7 mouse cellular contexts compared by ENCODE assay signal in genomic region chr13:74349566-74350434, GRCm38 (mm10). TPM values are rescaled to one million over a fixed set of nuclear protein-coding genes. Genes with fewer than 3 reads are reported as not detected.
DNase-seq lines count a peak whose midpoint lies in the region; ATAC-seq and TF ChIP-seq lines count a peak whose summit lies in the region.

TSS of gene Sdha (minus strand) at chr13:74350280.
TSS of gene Ccdc127 (plus strand) at chr13:74350309.

- peak; percentile 97 for ATAC-seq in intestine, postnatal 0 days
- peak; percentile 98 for ATAC-seq in midbrain, embryonic 12.5 days (ENCODE audit: low FRiP score, low read depth)

- H3K27ac ChIP-seq in intestine, postnatal 0 days (ENCODE audit: low read depth, low read length) = peak within 1 kb of the TSS; percentile 86
- peak within 1 kb of the TSS; percentile 69 for H3K27ac ChIP-seq in midbrain, embryonic 12.5 days (replicated peaks)
- H3K27ac ChIP-seq in small intestine, adult 2 months (ENCODE audit: insufficient read depth, low read depth, low read length) = peak within 1 kb of the TSS; percentile 96

- 0 out of 2 replicates have a peak, but pooled peaks cover 4% of the 10 kb centered on the region for H3K4me1 ChIP-seq in intestine, postnatal 0 days (replicated peaks; ENCODE audit: control insufficient read depth, insufficient read depth, low read length)
- H3K4me1 ChIP-seq in midbrain, embryonic 12.5 days = peaks cover 20% of the 10 kb centered on the region
- H3K4me1 ChIP-seq in small intestine, adult 2 months (ENCODE audit: control insufficient read depth, insufficient read depth, insufficient read length, low read length) = no peaks in the 10 kb centered on the region

- peak; percentile 38 for TF ChIP-seq CTCF in intestine, postnatal 0 days (IDR thresholded peaks at IDR 0.05; ENCODE audit: low read depth)
- TF ChIP-seq CTCF in small intestine, adult 2 months (IDR thresholded peaks at IDR 0.05; ENCODE audit: extremely low read depth, insufficient read length, insufficient replicate concordance, low read depth, low read length) = no peak

- intact Hi-C loops in left cerebral cortex, postnatal 4 days (cut with DNase I) = no loop called here

- peak; percentile 84 for TF ChIP-seq POLR2A in small intestine, adult 2 months (IDR thresholded peaks at IDR 0.05; ENCODE audit: low read depth, low read length)

- H3K9me3 ChIP-seq in intestine, postnatal 0 days (ENCODE audit: control insufficient read depth) = no peaks in the 10 kb centered on the region
- no peaks in the 10 kb centered on the region for H3K9me3 ChIP-seq in midbrain, embryonic 12.5 days

- H3K4me3 ChIP-seq in intestine, postnatal 0 days (ENCODE audit: low read depth, low read length) = peak within 1 kb of the TSS; percentile 83
- peak within 1 kb of the TSS; percentile 83 for H3K4me3 ChIP-seq in midbrain, embryonic 12.5 days
- peak within 1 kb of the TSS; percentile 89 for H3K4me3 ChIP-seq in small intestine, adult 2 months (ENCODE audit: low read depth, low read length)

- H3K9ac ChIP-seq in intestine, postnatal 0 days (ENCODE audit: low read depth, low read length) = peak within 1 kb of the TSS; percentile 94
- H3K9ac ChIP-seq in midbrain, embryonic 12.5 days (replicated peaks) = peak within 1 kb of the TSS; percentile 92

- H3K27me3 ChIP-seq in intestine, postnatal 0 days (replicated peaks; ENCODE audit: control insufficient read depth, insufficient read depth, low read length) = no peaks in the 10 kb centered on the region
- H3K27me3 ChIP-seq in midbrain, embryonic 12.5 days = no peaks in the 10 kb centered on the region
- H3K27me3 ChIP-seq in small intestine, adult 2 months (ENCODE audit: control insufficient read depth, insufficient read depth, low read length) = no peaks in the 10 kb centered on the region

- under 1% methylated on average over 57 of the region's 57 CpGs for WGBS in intestine, postnatal 0 days
- WGBS in midbrain, embryonic 12.5 days = 2% methylated on average over 57 of the region's 57 CpGs
- WGBS in small intestine, adult 2 months = under 1% methylated on average over 57 of the region's 57 CpGs

- no peaks in the 10 kb centered on the region; the same call in 1 of the 2 replicates for H3K36me3 ChIP-seq in intestine, postnatal 0 days (ENCODE audit: control insufficient read depth, insufficient read depth)
- H3K36me3 ChIP-seq in midbrain, embryonic 12.5 days = peaks cover 13% of the 10 kb centered on the region
- H3K36me3 ChIP-seq in small intestine, adult 2 months (ENCODE audit: control insufficient read depth, insufficient read depth, low read length) = peaks cover 11% of the 10 kb centered on the region

- peak; percentile 94 for DNase-seq in adrenal gland, adult 8-10 months
- DNase-seq in embryo, embryonic 9.5 days (ENCODE audit: extremely low spot score) = peak; percentile 96
- DNase-seq in gonadal fat pad, adult 2 months (ENCODE audit: low read depth) = peak; percentile 67
- peak; percentile 98 for DNase-seq in left cerebral cortex, postnatal 4 days

- peak within 1 kb of the TSS; percentile 68 for H3K4me2 ChIP-seq in intestine, postnatal 0 days (replicated peaks; ENCODE audit: low read depth)
- H3K4me2 ChIP-seq in midbrain, embryonic 12.5 days (replicated peaks) = peak within 1 kb of the TSS; percentile 78

RNA-seq across cellular contexts. Expression of gene Sdha, which starts in this region (rescaled TPM):
- total RNA-seq in adrenal gland, adult 8-10 months (2022) = 100 to 1,000 TPM; 447 to 687 (median 569) TPM
- 190 and 207 TPM in 2 replicates for polyA plus RNA-seq in gonadal fat pad, adult 2 months (2012; rRNA removed)
- polyA plus RNA-seq in intestine, postnatal 0 days (2015; fragmentation: Nextera tagmentation; extraction: Ambion mirVana) = 213 TPM in 2 replicates
- 100 to 1,000 TPM; 163 to 179 TPM for total RNA-seq in left cerebral cortex, postnatal 4 days (2021)
- 219 and 223 TPM in 2 replicates for polyA plus RNA-seq in midbrain, embryonic 12.5 days (2016; fragmentation: Nextera tagmentation; extraction: Ambion mirVana)
- 65.1 and 96.7 TPM in 2 replicates for polyA plus RNA-seq in small intestine, adult 2 months (2012; rRNA removed)

RNA-seq across cellular contexts. Expression of gene Ccdc127, which starts in this region (rescaled TPM):
- total RNA-seq in adrenal gland, adult 8-10 months (2022) = 10 to 100 TPM; 52.9 to 66.9 (median 58.7) TPM
- 4.3 and 4.6 TPM in 2 replicates for polyA plus RNA-seq in gonadal fat pad, adult 2 months (2012; rRNA removed)
- 22.0 and 23.0 TPM in 2 replicates for polyA plus RNA-seq in intestine, postnatal 0 days (2015; fragmentation: Nextera tagmentation; extraction: Ambion mirVana)
- 10 to 100 TPM; 53.1 to 57.0 TPM for total RNA-seq in left cerebral cortex, postnatal 4 days (2021)
- 57.5 and 59.2 TPM in 2 replicates for polyA plus RNA-seq in midbrain, embryonic 12.5 days (2016; fragmentation: Nextera tagmentation; extraction: Ambion mirVana)
- polyA plus RNA-seq in small intestine, adult 2 months (2012; rRNA removed) = 0.36 and 0.74 TPM in 2 replicates

Comparison
In these comparisons a context has a peak if more than half of its experiments do, and no peak if none do; other contexts are left out.
1. Peak in every context shown above with its lines: DNase-seq, ATAC-seq, H3K4me3 ChIP-seq and H3K27ac ChIP-seq.